Comparison of ENCODE assay signal across 22 mouse cellular contexts in the genomic region with DNA sequence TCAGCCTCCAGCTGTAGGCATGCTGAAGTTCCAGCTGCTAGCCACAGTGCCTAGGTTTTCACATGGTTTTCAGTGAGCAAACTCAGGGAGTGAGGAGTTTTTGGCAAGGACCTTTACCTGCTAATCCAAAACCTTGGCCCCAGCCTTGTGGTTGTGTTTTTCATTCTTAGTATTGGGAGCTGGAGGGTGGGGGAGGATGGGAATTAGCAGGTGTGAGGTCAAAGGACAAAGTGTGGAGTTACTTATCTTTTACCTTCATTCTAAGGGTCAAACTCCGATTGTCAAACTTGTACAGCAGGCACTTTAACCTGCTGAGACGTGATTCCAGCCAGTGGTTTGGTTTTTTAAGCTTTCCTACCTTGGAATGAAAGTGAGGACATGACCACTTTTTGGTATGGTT. TPM values are rescaled to one million over a fixed set of nuclear protein-coding genes. Genes with fewer than 3 reads are reported as not detected.
A peak's percentile ranks its signal among the peaks of the same experiment; 100 is the strongest.
DNase-seq lines count a peak whose midpoint lies in the region; ATAC-seq and TF ChIP-seq lines count a peak whose summit lies in the region.
"Had no signal": no experiment of that assay in that cellular context is flagged by ENCODE, and none has a peak within 500 bp of the region (broad histone marks: within the 10 kb centered on the region; RNA-seq: fewer than 3 reads in every experiment).

No protein-coding gene starts in this region.

- no peak for TF ChIP-seq POLR2A in liver, adult 2 months (IDR thresholded peaks at IDR 0.05; ENCODE audit: extremely low read depth, insufficient read depth, low read length)

- 0 out of 2 replicates have a peak, but pooled peaks cover 2% of the 10 kb centered on the region for H3K36me3 ChIP-seq in liver, adult 2 months (ENCODE audit: control insufficient read depth, insufficient read depth, low read length)
- peaks cover 21% of the 10 kb centered on the region for H3K36me3 ChIP-seq in liver, embryonic 12.5 days
- H3K36me3 ChIP-seq in stomach, embryonic 16.5 days (ENCODE audit: control insufficient read depth, insufficient read depth, low read length), result no peaks in the 10 kb centered on the region
- H3K36me3 ChIP-seq in hindbrain, embryonic 10.5 days, result peaks cover 12% of the 10 kb centered on the region
- peaks cover 8% of the 10 kb centered on the region for H3K36me3 ChIP-seq in midbrain, embryonic 10.5 days
- H3K36me3 ChIP-seq: hindbrain, embryonic 13.5 days; neural tube, embryonic 15.5 days had no signal

- peak; percentile 46 for DNase-seq in kidney, adult 11 months
- no peak for DNase-seq in kidney, postnatal 14 days
- DNase-seq in liver, adult 2 months (ENCODE audit: extremely low read depth, low read depth, low spot score), result peak; percentile 99
- DNase-seq in liver, result no peak
- DNase-seq in hindbrain, embryonic 10.5 days (ENCODE audit: low spot score), result no peak
- no peak for DNase-seq in midbrain, embryonic 10.5 days (ENCODE audit: low spot score)
- DNase-seq: adrenal gland, postnatal 25 days; cerebellum, adult 11 months; cerebellum, postnatal 10 days; gastrocnemius, postnatal 14 days; heart, postnatal 10 days; left cerebral cortex, postnatal 4 days; lung, embryonic 14.5 days; lung, postnatal 36 days had no signal

- H3K4me1 ChIP-seq in liver, adult 2 months (ENCODE audit: control insufficient read depth, insufficient read depth, low read length), result peaks cover 24% of the 10 kb centered on the region
- H3K4me1 ChIP-seq in liver, embryonic 12.5 days, result peaks cover 51% of the 10 kb centered on the region
- H3K4me1 ChIP-seq in stomach, embryonic 16.5 days (ENCODE audit: control insufficient read depth, insufficient read depth, low read length), result peaks cover 8% of the 10 kb centered on the region
- H3K4me1 ChIP-seq in hindbrain, embryonic 10.5 days (replicated peaks), result peaks cover 23% of the 10 kb centered on the region
- H3K4me1 ChIP-seq in midbrain, embryonic 10.5 days, result peaks cover 26% of the 10 kb centered on the region

- peak overlapping the region; percentile 78 for H3K27ac ChIP-seq in liver, adult 2 months (replicated peaks; ENCODE audit: insufficient read depth, low read depth, low read length)
- peak overlapping the region; percentile 87 for H3K27ac ChIP-seq in liver, embryonic 12.5 days
- H3K27ac ChIP-seq in stomach, embryonic 16.5 days (ENCODE audit: low read length), result peak overlapping the region; percentile 8; the same call in 1 of the 2 replicates
- H3K27ac ChIP-seq in hindbrain, embryonic 10.5 days, result no peak overlapping the region
- H3K27ac ChIP-seq in midbrain, embryonic 10.5 days (replicated peaks), result no peak overlapping the region
- H3K27ac ChIP-seq: embryonic facial prominence, embryonic 12.5 days; hindbrain, embryonic 13.5 days; neural tube, embryonic 15.5 days had no signal

- peaks cover 17% of the 10 kb centered on the region; the same call in 1 of the 2 replicates for H3K79me2 ChIP-seq in liver, adult 2 months (ENCODE audit: control insufficient read depth, insufficient read depth, low read length)

- no peaks in the 10 kb centered on the region for H3K9me3 ChIP-seq in liver, embryonic 12.5 days (replicated peaks)
- H3K9me3 ChIP-seq in stomach, embryonic 16.5 days (replicated peaks; ENCODE audit: control insufficient read depth, low read length), result no peaks in the 10 kb centered on the region
- H3K9me3 ChIP-seq in hindbrain, embryonic 10.5 days, result no peaks in the 10 kb centered on the region
- H3K9me3 ChIP-seq in midbrain, embryonic 10.5 days (replicated peaks), result no peaks in the 10 kb centered on the region
- H3K9me3 ChIP-seq: embryonic facial prominence, embryonic 12.5 days; hindbrain, embryonic 13.5 days; neural tube, embryonic 15.5 days had no signal

- ATAC-seq in liver, embryonic 12.5 days, result no peak
- ATAC-seq in stomach, embryonic 16.5 days (ENCODE audit: insufficient read depth, low FRiP score), result no peak
- ATAC-seq: forebrain, embryonic 14.5 days; midbrain, embryonic 16.5 days had no signal

- WGBS in liver, adult 2 months, result 20% methylated on average over 2 of the region's 2 CpGs
- WGBS in liver, embryonic 12.5 days (ENCODE audit: insufficient replicate concordance), result 33% methylated on average over 2 of the region's 2 CpGs
- WGBS in stomach, embryonic 16.5 days, result 49% methylated on average over 2 of the region's 2 CpGs
- WGBS in hindbrain, embryonic 10.5 days, result 70% methylated on average over 2 of the region's 2 CpGs
- 78% methylated on average over 2 of the region's 2 CpGs for WGBS in midbrain, embryonic 10.5 days

- H3K4me3 ChIP-seq in liver, adult 2 months (ENCODE audit: insufficient read depth, low read depth, low read length), result 0 out of 2 replicates have a peak overlapping the region, but pooled peaks have one; percentile 5
- no peak overlapping the region for H3K4me3 ChIP-seq in liver, embryonic 12.5 days
- H3K4me3 ChIP-seq in stomach, embryonic 16.5 days (replicated peaks; ENCODE audit: low read length), result no peak overlapping the region
- H3K4me3 ChIP-seq in hindbrain, embryonic 10.5 days, result no peak overlapping the region
- no peak overlapping the region for H3K4me3 ChIP-seq in midbrain, embryonic 10.5 days
- H3K4me3 ChIP-seq: embryonic facial prominence, embryonic 12.5 days; erythroblast, embryonic 14.5 days; hindbrain, embryonic 13.5 days; neural tube, embryonic 15.5 days had no signal

- no peak overlapping the region; the same call in 1 of the 2 replicates for H3K4me2 ChIP-seq in liver, embryonic 12.5 days
- H3K4me2 ChIP-seq in stomach, embryonic 16.5 days (ENCODE audit: low read depth, low read length), result no peak overlapping the region
- H3K4me2 ChIP-seq: embryonic facial prominence, embryonic 12.5 days; hindbrain, embryonic 13.5 days; lung, embryonic 14.5 days; neural tube, embryonic 15.5 days had no signal

- no peak for TF ChIP-seq CTCF in liver, adult 2 months (IDR thresholded peaks at IDR 0.05; ENCODE audit: low read depth, low read length)

- no peaks in the 10 kb centered on the region for H3K27me3 ChIP-seq in liver, adult 2 months (ENCODE audit: control insufficient read depth, insufficient read depth, low read length)
- no peaks in the 10 kb centered on the region for H3K27me3 ChIP-seq in liver, embryonic 12.5 days (replicated peaks)
- H3K27me3 ChIP-seq in stomach, embryonic 16.5 days (ENCODE audit: control insufficient read depth, insufficient read depth, low read length), result no peaks in the 10 kb centered on the region
- H3K27me3 ChIP-seq in hindbrain, embryonic 10.5 days (ENCODE audit: insufficient read depth, poor library complexity, severe bottlenecking), result no peaks in the 10 kb centered on the region
- H3K27me3 ChIP-seq in midbrain, embryonic 10.5 days (ENCODE audit: low read depth, poor library complexity, severe bottlenecking), result no peaks in the 10 kb centered on the region
- H3K27me3 ChIP-seq: embryonic facial prominence, embryonic 12.5 days; hindbrain, embryonic 13.5 days; neural tube, embryonic 15.5 days had no signal

- peak overlapping the region; percentile 74 for H3K9ac ChIP-seq in liver, adult 2 months (ENCODE audit: low read depth, low read length)
- H3K9ac ChIP-seq in liver, embryonic 12.5 days, result no peak overlapping the region; the same call in 1 of the 2 replicates
- no peak overlapping the region for H3K9ac ChIP-seq in stomach, embryonic 16.5 days (ENCODE audit: low read length)
- H3K9ac ChIP-seq: embryonic facial prominence, embryonic 12.5 days; hindbrain, embryonic 13.5 days; lung, embryonic 14.5 days; neural tube, embryonic 15.5 days had no signal

RNA-seq across cellular contexts. Expression of a gene that starts 1.8 kb away (rescaled TPM):
- total RNA-seq in liver, adult 2 months (2014; rRNA removed), result 22.2 and 25.6 TPM in 2 replicates
- polyA plus RNA-seq in liver, adult 2 months (2012; rRNA removed), result 33.6 and 35.4 TPM in 2 replicates
- 45.1 and 49.6 TPM in 2 replicates for polyA plus RNA-seq in liver, embryonic 12.5 days (2016; fragmentation: Nextera tagmentation; extraction: Ambion mirVana)
- polyA plus RNA-seq in stomach, embryonic 16.5 days (2015; fragmentation: Nextera tagmentation; extraction: Ambion mirVana), result 61.0 and 63.3 TPM in 2 replicates
- 72.0 and 104 TPM in 2 replicates for polyA plus RNA-seq in hindbrain, embryonic 10.5 days (2016; fragmentation: Nextera tagmentation; extraction: Ambion mirVana)
- 99.6 and 101 TPM in 2 replicates for polyA plus RNA-seq in midbrain, embryonic 10.5 days (2016; fragmentation: Nextera tagmentation; extraction: Ambion mirVana)

RNA-seq across cellular contexts. Expression of a gene that starts 19.5 kb away (rescaled TPM):
- 8.3 and 9.1 TPM in 2 replicates for total RNA-seq in liver, adult 2 months (2014; rRNA removed)
- polyA plus RNA-seq in liver, adult 2 months (2012; rRNA removed), result 1.8 and 2.1 TPM in 2 replicates
- 3.0 and 4.3 TPM in 2 replicates for polyA plus RNA-seq in liver, embryonic 12.5 days (2016; fragmentation: Nextera tagmentation; extraction: Ambion mirVana)
- 2.8 and 3.2 TPM in 2 replicates for polyA plus RNA-seq in stomach, embryonic 16.5 days (2015; fragmentation: Nextera tagmentation; extraction: Ambion mirVana)
- polyA plus RNA-seq in hindbrain, embryonic 10.5 days (2016; fragmentation: Nextera tagmentation; extraction: Ambion mirVana), result 4.2 and 4.6 TPM in 2 replicates
- polyA plus RNA-seq in midbrain, embryonic 10.5 days (2016; fragmentation: Nextera tagmentation; extraction: Ambion mirVana), result 3.3 and 4.6 TPM in 2 replicates

RNA-seq across cellular contexts. Expression of a gene that starts 19.6 kb away (rescaled TPM):
- 1.0 and 1.3 TPM in 2 replicates for total RNA-seq in liver, adult 2 months (2014; rRNA removed)
- 0.21 and 0.24 TPM in 2 replicates for polyA plus RNA-seq in liver, adult 2 months (2012; rRNA removed)
- 58.1 and 58.9 TPM in 2 replicates for polyA plus RNA-seq in liver, embryonic 12.5 days (2016; fragmentation: Nextera tagmentation; extraction: Ambion mirVana)
- polyA plus RNA-seq in stomach, embryonic 16.5 days (2015; fragmentation: Nextera tagmentation; extraction: Ambion mirVana), result 23.4 and 25.6 TPM in 2 replicates
- 36.9 and 54.8 TPM in 2 replicates for polyA plus RNA-seq in hindbrain, embryonic 10.5 days (2016; fragmentation: Nextera tagmentation; extraction: Ambion mirVana)
- polyA plus RNA-seq in midbrain, embryonic 10.5 days (2016; fragmentation: Nextera tagmentation; extraction: Ambion mirVana), result 55.8 and 57.6 TPM in 2 replicates

Comparison
In these comparisons a context has a peak if more than half of its experiments do, and no peak if none do; other contexts are left out.
1. DNase-seq: peak in kidney, adult 11 months (single experiment) and liver, adult 2 months (single experiment); none in kidney, postnatal 14 days (single experiment), liver (single experiment), hindbrain, embryonic 10.5 days (single experiment) and midbrain, embryonic 10.5 days (single experiment).
2. RNA of a gene that starts 19.6 kb away (polyA plus RNA-seq): 58.1 to 58.9 TPM in liver, embryonic 12.5 days, 55.8 to 57.6 TPM in midbrain, embryonic 10.5 days, 36.9 to 54.8 TPM in hindbrain, embryonic 10.5 days and 23.4 to 25.6 TPM in stomach, embryonic 16.5 days; 0.21 to 0.24 TPM in liver, adult 2 months; every median in the first group is over 10 times any median in the second.
3. H3K27ac ChIP-seq: peak in liver, adult 2 months (single experiment), liver, embryonic 12.5 days (single experiment) and stomach, embryonic 16.5 days (single experiment); none in hindbrain, embryonic 10.5 days (single experiment) and midbrain, embryonic 10.5 days (single experiment).